Mouse (Mus musculus) myocyte (in vitro differentiated cells): Measurements from ENCODE around the gene Mettl7a2.
"Not testable (repeated sequence)": the region's sequence is repeated elsewhere in the genome, so short reads cannot be mapped to it uniquely, and the experiment has no call there.

ENCODE experiments used
- CEBPB ChIP-seq: IDR thresholded peaks from 2 replicates; pipeline ENCODE4 v1.6.1; 2011; ENCODE audit warnings: mild to moderate bottlenecking, moderate library complexity; ENCODE audit not compliant: poor library complexity, insufficient read depth, severe bottlenecking
- E2F4 ChIP-seq: IDR thresholded peaks from one replicate; pipeline ENCODE4 v1.6.1; 2011; ENCODE audit warnings: mild to moderate bottlenecking, control low read depth, moderate library complexity; ENCODE audit not compliant: insufficient read depth
- MAX ChIP-seq: IDR thresholded peaks from one replicate; pipeline ENCODE4 v1.6.1; 2011; ENCODE audit warnings: low read depth, mild to moderate bottlenecking, control low read depth
- MYOD1 ChIP-seq, 3 experiments: IDR thresholded peaks; one replicate each; pipeline ENCODE4 v1.6.1; 2011; ENCODE audit warnings: control low read depth in 2 of 3, low read depth in 2 of 3, mild to moderate bottlenecking in 2 of 3, moderate library complexity in 1 of 3; ENCODE audit not compliant: insufficient read length in 2 of 3, control insufficient read depth in 1 of 3
- MYOG ChIP-seq, 3 experiments: IDR thresholded peaks; one replicate each; pipeline ENCODE4 v1.6.1; 2011; ENCODE audit warnings: control low read depth in 2 of 3, low read depth in 2 of 3, mild to moderate bottlenecking in 2 of 3; ENCODE audit not compliant: insufficient read length in 2 of 3, control insufficient read depth in 1 of 3, insufficient read depth in 1 of 3
- POLR2A ChIP-seq: IDR thresholded peaks from one replicate; pipeline ENCODE4 v1.6.1; 2011; ENCODE audit warnings: low read depth, mild to moderate bottlenecking, control low read depth, moderate library complexity; ENCODE audit not compliant: insufficient read length
- POLR2AphosphoS2 ChIP-seq: IDR thresholded peaks from one replicate; pipeline ENCODE4 v1.6.1; 2011; ENCODE audit warnings: low read depth, control low read depth; ENCODE audit not compliant: insufficient read length
- TCF12 ChIP-seq: IDR thresholded peaks from one replicate; pipeline ENCODE4 v1.6.1; 2011; ENCODE audit warnings: mild to moderate bottlenecking, control low read depth; ENCODE audit not compliant: poor library complexity, insufficient read depth, severe bottlenecking
- TCF3 ChIP-seq: IDR thresholded peaks from one replicate; pipeline ENCODE4 v1.6.1; 2011; ENCODE audit warnings: low read depth, control low read depth; ENCODE audit not compliant: insufficient read length

GRCm38 (mm10) chr15:100353399-100353798 lies 399 bp downstream of the Mettl7a2 start:
- not testable (repeated sequence) for TF ChIP-seq MYOD1 (IDR thresholded peaks at IDR 0.05; ENCODE audit: control insufficient read depth in 1 of 3, insufficient read length in 2 of 3, low read depth in 2 of 3); POLR2A; MAX; E2F4; MYOG (IDR thresholded peaks at IDR 0.05; ENCODE audit: control insufficient read depth in 1 of 3, insufficient read depth in 1 of 3, insufficient read length in 2 of 3, low read depth in 2 of 3); CEBPB; TCF12; TCF3; POLR2AphosphoS2
